Mouse (Mus musculus) gastrocnemius, adult 2 months (tissue): ENCODE measurements around the gene Ripor2. TPM values are rescaled to one million over a fixed set of nuclear protein-coding genes. Genes with fewer than 3 reads are reported as not detected.

ENCODE experiments used
- DNase-seq: peaks from one replicate; pipeline ENCODE4 v3.0.0; 2022
- H3K27ac ChIP-seq: fragments of 200-600 bp; 2 replicates; pipeline ENCODE4 v1.8.1; 2022; ENCODE audit warnings: mild to moderate bottlenecking
- H3K4me3 ChIP-seq: fragments of 200-600 bp; 2 replicates; pipeline ENCODE4 v1.8.1; 2022; ENCODE audit warnings: mild to moderate bottlenecking, moderate library complexity
- CTCF ChIP-seq: fragments of 200-600 bp; IDR thresholded peaks from 2 replicates; pipeline ENCODE4 v1.8.1; 2022; ENCODE audit warnings: antibody characterized with exemption, mild to moderate bottlenecking, moderate library complexity
- intact Hi-C: fragments of 180-260 bp; cut with DNase I; formaldehyde crosslinking; loops from one replicate; pipeline ENCODE4 v1.15.1; 2025
- total RNA-seq, 2 experiments: library from RNA; stranded (reverse); gene quantifications; 2 replicates each; pipeline ENCODE4 v1.2.3; 2021

Gene Ripor2
- total RNA-seq, 2 experiments from 2014 or later: 3.7 to 6.1 TPM

- TF ChIP-seq CTCF: no peak
- DNase-seq: no peak
- Histone ChIP-seq H3K4me3 (no peak overlapping the region), H3K27ac (no peak overlapping the region)
- intact Hi-C loops: no loop called here
Measured at GRCm38 (mm10) chr13:24717677-24718076, 135.7 kb downstream of the Ripor2 start.

GRCm38 (mm10) chr13:24721502-24721901 lies 139.5 kb downstream of the Ripor2 start:
- Histone ChIP-seq H3K27ac (no peak overlapping the region), H3K4me3 (no peak overlapping the region)
- DNase-seq: no peak
- TF ChIP-seq CTCF: no peak
- intact Hi-C loops: no loop called here

- no peak for DNase-seq
- no peak for TF ChIP-seq CTCF
- intact Hi-C loops: no loop called here
Measured at GRCm38 (mm10) chr13:24723699-24724394, 141.9 kb downstream of the Ripor2 start.

GRCm38 (mm10) chr13:24724395-24724759 lies 142.4 kb downstream of the Ripor2 start:
- intact Hi-C loops: no loop called here
- no peak overlapping the region for H3K4me3 ChIP-seq
- TF ChIP-seq CTCF: no peak
- no peak for DNase-seq
- no peak overlapping the region for H3K27ac ChIP-seq

More at GRCm38 (mm10) chr13:24723699-24724394, 141.9 kb downstream of the Ripor2 start:
- H3K27ac ChIP-seq: no peak overlapping the region
- no peak overlapping the region for H3K4me3 ChIP-seq

- no peak for TF ChIP-seq CTCF
- no peak for DNase-seq
- Histone ChIP-seq H3K27ac (no peak overlapping the region), H3K4me3 (no peak overlapping the region)
- intact Hi-C loops: no loop called here
Measured at GRCm38 (mm10) chr13:24729128-24729527, 147.1 kb downstream of the Ripor2 start.

GRCm38 (mm10) chr13:24734502-24734901 lies 152.5 kb downstream of the Ripor2 start:
- intact Hi-C loops: no loop called here
- DNase-seq: no peak
- no peak for TF ChIP-seq CTCF
- H3K4me3 ChIP-seq: no peak overlapping the region
- no peak overlapping the region for H3K27ac ChIP-seq

- Histone ChIP-seq H3K4me3 (no peak overlapping the region), H3K27ac (no peak overlapping the region)
- intact Hi-C loops: no loop called here
- no peak for DNase-seq
- TF ChIP-seq CTCF: no peak
Measured at GRCm38 (mm10) chr13:24735608-24736131, 153.7 kb downstream of the Ripor2 start.

- no peak for DNase-seq
- Histone ChIP-seq H3K4me3 (no peak within 1 kb of the TSS), H3K27ac (no peak within 1 kb of the TSS)
- intact Hi-C loops: no loop called here
- TF ChIP-seq CTCF: no peak
Measured at GRCm38 (mm10) chr13:24741028-24741427, 159.0 kb downstream of the Ripor2 start, which contains the start of gene Armh2. Gene Armh2 (plus strand): TSS chr13:24741232.

- Histone ChIP-seq H3K27ac (no peak overlapping the region), H3K4me3 (no peak overlapping the region)
- intact Hi-C loops: no loop called here
- TF ChIP-seq CTCF: no peak
- DNase-seq: peak; percentile 29
Measured at GRCm38 (mm10) chr13:24747823-24748222, 165.8 kb downstream of the Ripor2 start.

- no peak for TF ChIP-seq CTCF
- no peak overlapping the region for H3K4me3 ChIP-seq
- intact Hi-C loops: no loop called here
- no peak overlapping the region for H3K27ac ChIP-seq
- DNase-seq: no peak
Measured at GRCm38 (mm10) chr13:24750807-24751206, 168.8 kb downstream of the Ripor2 start.

- no peak for DNase-seq
- TF ChIP-seq CTCF: no peak
- H3K27ac ChIP-seq: no peak overlapping the region
- H3K4me3 ChIP-seq: no peak overlapping the region
- intact Hi-C loops: no loop called here
Measured at GRCm38 (mm10) chr13:24751396-24751795, 169.4 kb downstream of the Ripor2 start.

- intact Hi-C loops: no loop called here
- H3K27ac ChIP-seq: no peak overlapping the region
- no peak for TF ChIP-seq CTCF
- H3K4me3 ChIP-seq: no peak overlapping the region
- no peak for DNase-seq
Measured at GRCm38 (mm10) chr13:24756756-24757155, 174.8 kb downstream of the Ripor2 start.

- Histone ChIP-seq H3K4me3 (no peak overlapping the region), H3K27ac (no peak overlapping the region)
- no peak for TF ChIP-seq CTCF
- intact Hi-C loops: no loop called here
- no peak for DNase-seq
Measured at GRCm38 (mm10) chr13:24757820-24758564, 176.0 kb downstream of the Ripor2 start.
